Mouse (Mus musculus): ENCODE data around the gene Cnpy1.

Cnpy1 gene

GRCm38 (mm10) chr5:28241423-28241822 lies 4.2 kb downstream of the Cnpy1 start:
- in situ Hi-C loops (cut with MboI; ENCODE audit: low sequenced_read_pairs), result no loop called here

DNA sequence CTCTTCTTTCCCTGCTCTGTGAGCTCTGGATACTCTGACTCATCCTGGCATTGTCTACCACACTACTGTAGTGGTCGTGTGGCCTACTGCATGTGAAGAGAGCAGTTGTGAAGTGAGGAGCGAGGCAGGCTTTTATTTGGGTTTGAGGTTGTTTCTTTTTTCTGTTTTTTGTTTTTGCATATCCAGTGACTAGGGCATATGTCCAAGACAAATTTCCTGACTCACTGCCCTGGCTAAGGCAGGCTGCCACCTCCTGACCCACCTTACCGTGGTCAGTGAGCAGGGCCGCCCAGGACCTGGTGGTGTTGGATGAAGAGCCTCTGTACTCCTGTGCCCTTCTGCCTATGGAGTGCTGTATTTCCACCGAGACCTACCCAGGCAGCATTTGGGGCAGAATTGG lies 5.8 kb downstream of the Cnpy1 start:
- in situ Hi-C loops (cut with MboI; ENCODE audit: low sequenced_read_pairs), result no loop called here

GRCm38 (mm10) chr5:28238876-28239275 lies 6.7 kb downstream of the Cnpy1 start:
- in situ Hi-C loops (cut with MboI; ENCODE audit: low sequenced_read_pairs), result no loop called here

DNA sequence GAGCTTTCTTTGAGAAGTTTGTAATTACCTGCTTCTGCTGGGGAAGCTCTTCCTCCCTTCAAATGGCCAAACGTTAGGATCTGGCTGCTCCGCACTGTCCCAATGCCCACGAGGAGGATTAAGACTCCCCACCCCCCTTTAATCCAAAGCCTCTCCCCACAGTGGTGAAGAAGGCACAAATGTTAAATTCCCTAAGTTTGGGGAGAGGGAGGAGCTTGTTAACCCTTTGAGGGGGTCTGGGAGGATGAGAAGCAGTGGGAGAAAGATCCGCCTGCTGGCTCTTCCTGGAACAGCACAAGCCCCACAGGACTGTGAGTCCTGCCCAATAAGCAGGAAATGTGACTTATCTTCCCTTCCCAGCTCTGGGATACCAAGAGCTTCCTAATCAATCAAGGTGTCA lies 7.5 kb downstream of the Cnpy1 start:
- in situ Hi-C loops (cut with MboI; ENCODE audit: low sequenced_read_pairs), result no loop called here

DNA sequence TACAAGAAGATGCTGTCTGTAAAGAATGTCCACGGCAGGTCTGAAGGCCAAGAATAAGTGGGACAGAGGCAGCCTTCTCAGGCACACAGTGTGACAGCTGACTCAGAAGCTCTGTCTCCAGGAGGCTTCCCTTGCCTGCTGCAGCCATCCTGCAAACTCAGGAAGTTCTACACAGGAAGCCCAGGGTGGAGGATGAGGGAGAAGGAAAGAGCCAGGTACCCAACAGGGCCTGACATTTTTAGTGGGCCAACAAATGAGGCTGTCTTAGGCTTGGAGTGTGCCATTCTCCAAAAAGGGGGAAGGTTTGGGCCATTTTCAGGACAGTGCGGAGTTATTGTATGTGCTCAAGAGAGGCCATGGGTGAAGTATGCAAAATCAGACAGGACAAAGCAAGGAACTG lies 7.9 kb downstream of the Cnpy1 start:
- in situ Hi-C loops (cut with MboI; ENCODE audit: low sequenced_read_pairs), result no loop called here

GRCm38 (mm10) chr5:28237055-28237454 lies 8.6 kb downstream of the Cnpy1 start:
- in situ Hi-C loops (cut with MboI; ENCODE audit: low sequenced_read_pairs), result no loop called here

DNA sequence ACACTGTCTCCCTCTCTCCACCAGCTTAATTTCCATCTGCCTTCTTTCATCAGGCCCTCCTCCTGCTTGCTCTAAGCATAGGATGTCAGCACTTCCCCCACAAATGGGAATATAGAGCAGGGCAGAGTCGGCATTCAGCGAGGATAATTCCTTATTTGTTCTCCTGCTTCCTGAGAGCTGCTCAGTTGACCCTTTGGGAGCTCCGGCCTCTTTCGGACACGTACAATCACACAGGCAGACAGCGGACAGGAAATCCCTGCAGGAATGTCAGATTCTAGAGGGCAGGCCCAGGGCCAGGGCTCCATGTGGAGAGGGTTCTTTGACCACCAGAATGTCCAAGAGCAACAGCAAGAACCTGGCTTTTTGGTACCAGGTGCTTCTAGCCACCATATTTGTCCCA lies 9.5 kb downstream of the Cnpy1 start:
- in situ Hi-C loops (cut with MboI; ENCODE audit: low sequenced_read_pairs), result no loop called here

GRCm38 (mm10) chr5:28232101-28232500 lies 13.5 kb downstream of the Cnpy1 start:
- in situ Hi-C loops (cut with MboI; ENCODE audit: low sequenced_read_pairs), result no loop called here

- in situ Hi-C loops (cut with MboI; ENCODE audit: low sequenced_read_pairs), result no loop called here
These were observed 26.0 kb downstream of the Cnpy1 start for GRCm38 (mm10) chr5:28219596-28219995.

DNA sequence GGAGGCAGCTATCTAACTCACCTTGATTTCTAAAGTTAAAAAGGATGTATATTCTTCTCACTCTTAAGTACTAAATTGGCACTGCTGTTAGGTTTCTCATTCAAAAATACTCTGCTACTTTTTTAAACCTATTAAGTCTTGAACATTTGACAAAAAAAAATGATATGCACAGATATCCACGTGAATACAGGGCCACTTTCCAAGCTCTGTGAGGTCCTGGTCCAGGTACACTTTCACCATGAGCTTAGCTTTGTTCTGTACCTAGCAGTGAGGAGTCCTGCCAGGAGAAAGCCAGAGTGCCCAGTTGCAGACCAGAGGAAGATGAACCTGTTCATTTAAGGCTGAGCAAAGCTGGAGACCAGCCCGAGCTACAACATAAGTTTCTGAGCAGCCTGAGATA lies 32.2 kb downstream of the Cnpy1 start:
- in situ Hi-C loops (cut with MboI; ENCODE audit: low sequenced_read_pairs), result no loop called here

GRCm38 (mm10) chr5:28211651-28212310 lies 33.8 kb downstream of the Cnpy1 start:
- in situ Hi-C loops (cut with MboI; ENCODE audit: low sequenced_read_pairs), result no loop called here

DNA sequence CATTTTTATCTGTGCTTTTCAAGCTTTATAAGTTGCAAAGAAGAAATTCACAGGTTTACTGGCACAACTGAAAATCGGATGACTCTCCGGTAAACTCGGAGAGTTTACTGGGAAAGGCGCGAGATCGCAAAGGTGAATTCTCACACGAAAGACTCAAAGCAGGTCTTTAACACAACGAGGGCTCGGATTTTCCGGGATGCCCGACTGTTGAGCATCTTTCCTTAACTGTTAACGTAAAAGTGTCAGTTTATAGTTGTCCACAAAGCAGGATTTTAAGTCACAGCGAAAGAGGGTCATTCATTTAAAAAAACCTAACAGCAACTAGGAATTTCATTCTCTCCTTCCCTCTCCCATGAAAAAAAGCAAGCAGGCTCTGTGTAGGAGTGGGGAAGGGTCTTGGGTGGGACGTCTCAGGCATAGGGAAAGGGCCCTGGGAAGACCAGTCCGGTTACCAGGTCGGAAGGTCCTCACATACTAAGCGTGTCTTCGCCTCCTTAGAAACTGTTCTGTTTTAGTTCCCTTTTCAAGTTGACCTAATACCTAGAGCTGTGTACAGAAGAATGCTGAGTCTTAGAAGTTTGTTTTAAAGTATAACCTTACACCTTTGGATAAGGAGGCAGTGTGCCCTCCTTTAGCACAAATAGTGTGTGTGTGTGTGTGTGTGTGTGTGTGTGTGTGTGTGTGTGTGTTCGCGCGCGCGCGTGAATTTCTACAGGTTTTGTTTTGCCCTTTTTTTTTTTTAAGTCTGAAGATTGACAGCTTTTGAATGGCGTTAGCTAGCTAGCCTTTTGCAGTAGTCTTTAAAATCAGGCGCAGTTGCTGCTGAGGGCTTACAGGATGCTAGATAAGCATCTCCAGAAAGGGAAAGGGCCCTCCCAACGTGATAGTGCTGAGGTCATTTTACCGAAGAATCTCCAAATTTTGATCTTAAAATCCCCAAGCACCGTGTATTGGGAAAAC lies 34.7 kb downstream of the Cnpy1 start:
- in situ Hi-C loops (cut with MboI; ENCODE audit: low sequenced_read_pairs), result no loop called here

DNA sequence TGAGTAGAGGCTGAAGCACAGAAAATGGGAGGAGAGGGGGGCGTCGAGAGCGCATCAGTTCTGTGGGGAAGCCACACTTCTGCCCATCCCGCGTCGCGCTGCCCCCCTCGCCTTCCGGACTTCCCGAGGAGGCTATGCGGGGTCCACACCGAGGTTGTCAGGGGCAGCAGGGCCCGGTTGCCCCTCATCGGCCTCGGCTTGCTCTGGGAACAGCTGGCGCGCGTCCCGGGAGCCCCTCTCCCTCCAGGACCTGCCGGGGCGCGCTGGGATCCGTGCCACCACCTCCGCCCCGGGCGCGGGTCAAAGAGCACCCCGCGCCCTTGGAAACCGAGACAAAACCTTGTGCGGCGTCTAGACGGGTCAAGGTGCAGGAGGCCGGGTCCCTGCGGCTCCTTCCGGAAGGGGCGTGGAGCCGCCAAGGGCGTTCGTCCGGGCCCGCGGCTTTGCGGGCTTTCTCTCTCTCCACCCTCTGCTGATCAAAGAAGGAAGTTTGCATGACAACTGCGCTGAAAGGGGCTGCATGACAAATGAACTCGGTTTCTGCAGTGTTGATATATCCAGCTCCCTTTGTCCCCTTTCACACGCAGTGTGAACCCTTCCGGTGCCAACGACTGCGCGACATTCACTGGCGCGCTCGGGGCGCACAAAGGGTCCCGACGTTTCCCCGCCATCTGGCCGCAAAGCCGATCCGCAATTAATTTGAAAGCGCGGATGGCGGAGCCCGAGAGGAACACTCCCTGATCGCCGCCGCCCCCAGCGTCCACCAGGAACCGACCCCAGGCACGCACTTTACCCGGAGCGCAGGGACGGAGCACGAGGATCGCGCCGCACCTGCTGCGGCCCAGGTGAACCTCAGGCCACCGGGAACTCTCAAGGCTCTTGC lies 35.8 kb downstream of the Cnpy1 start:
- in situ Hi-C loops (cut with MboI; ENCODE audit: low sequenced_read_pairs), result no loop called here

GRCm38 (mm10) chr5:28208726-28209520 lies 36.7 kb downstream of the Cnpy1 start:
- in situ Hi-C loops (cut with MboI; ENCODE audit: low sequenced_read_pairs), result no loop called here

DNA sequence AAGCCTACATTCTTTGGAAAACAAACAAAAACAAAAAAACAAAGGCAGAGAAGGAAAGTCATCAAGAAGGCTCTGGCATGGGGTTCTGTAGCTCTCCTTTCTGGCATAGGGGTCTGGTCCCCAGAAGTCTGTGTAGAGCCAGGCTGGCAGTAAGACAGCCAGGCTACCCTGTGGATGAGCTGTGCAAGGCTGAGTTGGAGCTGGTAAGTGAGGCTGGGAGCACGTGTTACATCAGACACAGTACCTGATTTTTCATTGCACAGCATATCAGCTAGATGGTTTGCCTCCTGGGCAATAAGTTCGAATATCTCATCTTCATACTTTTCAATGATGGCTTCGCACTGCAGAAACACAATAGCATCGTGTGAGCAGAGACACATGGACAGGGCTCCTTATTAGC lies 38.6 kb downstream of the Cnpy1 start:
- in situ Hi-C loops (cut with MboI; ENCODE audit: low sequenced_read_pairs), result no loop called here

DNA sequence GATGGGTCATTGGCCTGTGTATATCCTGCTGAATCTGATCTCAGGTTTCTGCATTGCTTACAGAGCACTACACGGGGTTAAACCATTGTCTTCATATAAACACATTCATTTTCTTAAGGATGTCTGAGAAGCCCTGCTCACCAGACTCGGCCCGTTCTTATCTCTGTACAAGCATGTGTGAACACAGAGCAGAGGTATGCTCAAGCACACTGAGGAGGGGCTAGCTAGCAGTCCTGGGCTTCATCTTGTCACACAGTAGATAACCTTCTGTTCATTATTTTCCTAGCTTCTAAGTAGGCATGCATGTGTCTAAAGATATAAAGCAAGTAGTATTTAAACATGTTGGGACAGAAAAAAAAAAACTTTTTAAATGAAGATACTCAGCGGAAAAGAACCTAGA lies 39.2 kb downstream of the Cnpy1 start:
- in situ Hi-C loops (cut with MboI; ENCODE audit: low sequenced_read_pairs), result no loop called here

GRCm38 (mm10) chr5:28204678-28205077 lies 40.9 kb downstream of the Cnpy1 start:
- in situ Hi-C loops (cut with MboI; ENCODE audit: low sequenced_read_pairs), result no loop called here

- in situ Hi-C loops (cut with MboI; ENCODE audit: low sequenced_read_pairs), result no loop called here
These were observed 42.5 kb downstream of the Cnpy1 start for GRCm38 (mm10) chr5:28203086-28203485.

DNA sequence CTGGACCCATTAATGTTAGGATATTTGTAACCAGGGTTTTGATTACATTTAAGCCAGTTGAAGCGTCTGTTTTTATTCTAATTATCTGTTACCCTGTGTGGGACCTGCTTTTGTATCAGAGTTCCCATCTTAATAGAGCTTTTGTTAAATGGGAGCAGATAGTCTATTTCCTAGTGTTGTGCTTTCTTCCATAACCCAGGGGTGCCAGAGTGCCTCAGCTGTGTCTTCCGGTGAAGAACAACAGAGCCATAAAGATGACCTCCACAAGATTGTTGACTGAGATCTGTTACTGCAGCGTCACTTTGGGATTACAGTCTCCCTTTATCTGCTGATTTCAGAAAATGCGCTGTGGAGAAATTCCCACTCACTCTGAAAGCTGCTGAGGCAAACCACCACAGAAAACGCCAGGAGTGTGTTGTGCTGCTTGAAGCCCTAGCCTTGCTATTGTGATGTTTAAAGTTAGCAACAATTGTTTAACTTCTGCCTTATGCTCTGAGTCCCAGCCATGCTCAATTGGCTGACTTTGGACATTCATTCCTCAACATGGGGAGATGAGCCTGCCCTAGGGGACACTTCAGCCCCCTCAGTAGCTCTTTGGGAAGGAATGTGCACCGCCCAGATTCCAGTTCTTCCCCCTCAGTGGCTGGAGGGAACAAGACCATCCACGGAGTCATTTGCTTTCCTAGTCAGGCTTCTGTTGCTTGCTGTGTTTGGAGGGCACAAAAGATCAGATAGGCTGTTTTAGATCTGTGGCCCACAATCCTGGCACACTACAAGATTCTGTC lies 46.3 kb downstream of the Cnpy1 start:
- in situ Hi-C loops (cut with MboI; ENCODE audit: low sequenced_read_pairs), result no loop called here

DNA sequence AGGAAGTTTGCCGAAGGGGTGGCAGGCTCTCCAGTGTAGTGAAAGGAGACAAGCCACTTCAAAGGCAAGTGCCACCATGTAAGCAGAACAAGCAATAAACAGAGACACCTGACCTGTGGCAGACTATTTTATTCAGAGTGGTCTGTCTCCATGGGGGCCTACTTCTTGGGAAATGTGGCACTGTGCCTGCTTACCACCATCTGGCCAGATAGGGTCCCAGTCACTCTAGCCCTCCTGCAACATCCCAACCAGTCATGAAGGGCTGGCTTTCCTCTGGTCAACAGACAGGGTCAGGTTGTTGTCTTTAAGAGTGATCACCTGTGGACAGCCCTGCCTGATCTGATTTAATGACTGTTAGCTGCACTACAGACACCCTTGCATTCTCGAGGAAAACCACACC lies 50.1 kb downstream of the Cnpy1 start:
- in situ Hi-C loops (cut with MboI; ENCODE audit: low sequenced_read_pairs), result no loop called here
